In the genomic region with DNA sequence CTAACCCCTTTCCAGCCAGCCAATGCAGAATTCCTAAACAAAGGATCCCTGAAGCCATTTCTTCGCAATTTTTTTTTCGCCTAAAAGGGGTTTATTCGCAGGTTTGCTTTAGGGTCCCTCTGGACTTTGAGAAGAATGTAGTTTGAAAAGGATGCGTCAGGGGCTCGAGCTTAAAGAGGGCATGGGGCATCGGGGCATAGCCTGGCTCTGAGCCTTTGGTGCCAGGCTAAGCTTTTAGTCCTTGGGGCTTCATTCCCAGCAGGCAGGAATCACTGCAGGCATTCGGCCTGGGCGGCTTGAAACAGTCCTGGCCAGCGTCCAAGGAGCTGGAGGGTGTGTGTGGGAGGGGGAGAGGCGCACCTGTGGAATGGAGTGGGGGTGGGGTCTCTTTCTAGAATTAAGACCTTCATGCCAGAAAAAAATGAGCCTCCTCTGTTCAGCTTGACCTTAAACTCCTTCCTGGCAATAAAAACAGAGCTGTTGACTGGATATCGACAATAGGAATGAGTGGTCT, we compare ENCODE assay signal across 10 mouse cellular contexts. TPM values are rescaled to one million over a fixed set of nuclear protein-coding genes. Genes with fewer than 3 reads are reported as not detected.
DNase-seq lines count a peak whose midpoint lies in the region; ATAC-seq lines count a peak whose summit lies in the region.
"Had no signal": no experiment of that assay in that cellular context is flagged by ENCODE, and none has a peak within 500 bp of the region (broad histone marks: within the 10 kb centered on the region; RNA-seq: fewer than 3 reads in every experiment).

No protein-coding gene starts in this region.

- H3K27me3 ChIP-seq in intestine, embryonic 14.5 days (replicated peaks; ENCODE audit: control insufficient read depth, insufficient read depth, low read length) = peaks cover 96% of the 10 kb centered on the region
- H3K27me3 ChIP-seq in intestine, embryonic 16.5 days (replicated peaks; ENCODE audit: control insufficient read depth, insufficient read depth, low read length) = peaks cover 88% of the 10 kb centered on the region
- peaks cover 97% of the 10 kb centered on the region for H3K27me3 ChIP-seq in heart, embryonic 15.5 days
- H3K27me3 ChIP-seq in stomach, embryonic 15.5 days (replicated peaks) = peaks cover 56% of the 10 kb centered on the region

- no peak overlapping the region for H3K9ac ChIP-seq in intestine, embryonic 14.5 days (ENCODE audit: low read length)
- H3K9ac ChIP-seq in intestine, embryonic 16.5 days (ENCODE audit: low read depth, low read length) = no peak overlapping the region
- H3K9ac ChIP-seq in heart, embryonic 15.5 days = no peak overlapping the region
- H3K9ac ChIP-seq in stomach, embryonic 15.5 days = peak overlapping the region; percentile 12; the same call in 1 of the 2 replicates
- H3K9ac ChIP-seq: neural tube, embryonic 15.5 days had no signal

- no peak overlapping the region for H3K27ac ChIP-seq in intestine, embryonic 14.5 days (ENCODE audit: low read depth)
- no peak overlapping the region for H3K27ac ChIP-seq in intestine, embryonic 16.5 days (ENCODE audit: low read length)
- no peak overlapping the region for H3K27ac ChIP-seq in heart, embryonic 15.5 days
- H3K27ac ChIP-seq in stomach, embryonic 15.5 days = peak overlapping the region; percentile 91
- H3K27ac ChIP-seq: neural tube, embryonic 15.5 days had no signal

- H3K4me2 ChIP-seq in intestine, embryonic 14.5 days (ENCODE audit: low read length) = peak overlapping the region; percentile 7; the same call in 1 of the 2 replicates
- no peak overlapping the region for H3K4me2 ChIP-seq in intestine, embryonic 16.5 days (ENCODE audit: low read depth, low read length)
- peak overlapping the region; percentile 48 for H3K4me2 ChIP-seq in heart, embryonic 15.5 days
- H3K4me2 ChIP-seq in stomach, embryonic 15.5 days = peak overlapping the region; percentile 62
- H3K4me2 ChIP-seq: neural tube, embryonic 15.5 days had no signal

- WGBS in intestine, embryonic 14.5 days = 5% methylated on average over 11 of the region's 11 CpGs
- 3% methylated on average over 11 of the region's 11 CpGs for WGBS in intestine, embryonic 16.5 days
- WGBS in heart, embryonic 15.5 days = 3% methylated on average over 11 of the region's 11 CpGs
- WGBS in stomach, embryonic 15.5 days = 3% methylated on average over 11 of the region's 11 CpGs

- H3K4me1 ChIP-seq in intestine, embryonic 14.5 days (replicated peaks; ENCODE audit: control insufficient read depth, insufficient read depth, low read length) = 0 out of 2 replicates have a peak, but pooled peaks cover 4% of the 10 kb centered on the region
- peaks cover 17% of the 10 kb centered on the region for H3K4me1 ChIP-seq in intestine, embryonic 16.5 days (ENCODE audit: control insufficient read depth, insufficient read depth, low read length)
- peaks cover 43% of the 10 kb centered on the region for H3K4me1 ChIP-seq in heart, embryonic 15.5 days (replicated peaks)
- H3K4me1 ChIP-seq in stomach, embryonic 15.5 days = peaks cover 28% of the 10 kb centered on the region

- H3K36me3 ChIP-seq in intestine, embryonic 14.5 days (ENCODE audit: control insufficient read depth, insufficient read depth, low read length) = no peaks in the 10 kb centered on the region
- H3K36me3 ChIP-seq in intestine, embryonic 16.5 days (ENCODE audit: control insufficient read depth, insufficient read depth, low read length) = no peaks in the 10 kb centered on the region
- H3K36me3 ChIP-seq in heart, embryonic 15.5 days = no peaks in the 10 kb centered on the region
- no peaks in the 10 kb centered on the region for H3K36me3 ChIP-seq in stomach, embryonic 15.5 days
- H3K36me3 ChIP-seq: neural tube, embryonic 15.5 days had no signal

- ATAC-seq in intestine, embryonic 14.5 days (replicated peaks; ENCODE audit: low FRiP score, low TSS enrichment, low read depth) = no peak
- no peak for ATAC-seq in intestine, embryonic 16.5 days
- ATAC-seq in heart, embryonic 15.5 days (replicated peaks; ENCODE audit: insufficient number of reproducible peaks, insufficient read depth, low FRiP score, low read depth) = no peak
- ATAC-seq in stomach, embryonic 15.5 days (ENCODE audit: insufficient read depth, low FRiP score, low read depth) = no peak

- DNase-seq in intestine, embryonic 14.5 days (ENCODE audit: low spot score) = no peak
- peak; percentile 38 for DNase-seq in retina, postnatal 1 day
- no peak for DNase-seq in retina, embryonic 14.5 days (ENCODE audit: low spot score)
- DNase-seq in right cerebral cortex, adult 18-20 months = no peak
- DNase-seq: adrenal gland, postnatal 10 days; kidney, postnatal 36 days had no signal

- H3K4me3 ChIP-seq in intestine, embryonic 14.5 days (ENCODE audit: low read depth, low read length) = no peak overlapping the region
- no peak overlapping the region for H3K4me3 ChIP-seq in intestine, embryonic 16.5 days (ENCODE audit: low read length)
- peak overlapping the region; percentile 26 for H3K4me3 ChIP-seq in heart, embryonic 15.5 days
- H3K4me3 ChIP-seq in stomach, embryonic 15.5 days (replicated peaks) = peak overlapping the region; percentile 61
- H3K4me3 ChIP-seq: neural tube, embryonic 15.5 days had no signal

- H3K9me3 ChIP-seq in intestine, embryonic 14.5 days (ENCODE audit: control insufficient read depth, low read length) = no peaks in the 10 kb centered on the region
- no peaks in the 10 kb centered on the region for H3K9me3 ChIP-seq in intestine, embryonic 16.5 days (ENCODE audit: control insufficient read depth, low read length)
- H3K9me3 ChIP-seq in heart, embryonic 15.5 days (replicated peaks) = no peaks in the 10 kb centered on the region
- H3K9me3 ChIP-seq in stomach, embryonic 15.5 days = no peaks in the 10 kb centered on the region
- H3K9me3 ChIP-seq: neural tube, embryonic 15.5 days had no signal

RNA-seq across cellular contexts. Expression of gene Barx1, which starts 2.5 kb away (rescaled TPM):
- 0.26 and 0.30 TPM in 2 replicates for polyA plus RNA-seq in intestine, embryonic 14.5 days (2014; fragmentation: Nextera tagmentation; extraction: Ambion mirVana)
- polyA plus RNA-seq in intestine, embryonic 16.5 days (2015; fragmentation: Nextera tagmentation; extraction: Ambion mirVana) = 0.10 and 0.18 TPM in 2 replicates
- 0.20 and 0.48 TPM in 2 replicates for polyA plus RNA-seq in heart, embryonic 15.5 days (2015; fragmentation: Nextera tagmentation; extraction: Ambion mirVana)
- 173 and 204 TPM in 2 replicates for polyA plus RNA-seq in stomach, embryonic 15.5 days (2015; fragmentation: Nextera tagmentation; extraction: Ambion mirVana)

RNA-seq across cellular contexts. Expression of gene Ptpdc1, which starts 34.8 kb away (rescaled TPM):
- polyA plus RNA-seq in intestine, embryonic 14.5 days (2014; fragmentation: Nextera tagmentation; extraction: Ambion mirVana) = 9.9 and 10.0 TPM in 2 replicates
- polyA plus RNA-seq in intestine, embryonic 16.5 days (2015; fragmentation: Nextera tagmentation; extraction: Ambion mirVana) = 4.1 and 4.2 TPM in 2 replicates
- polyA plus RNA-seq in heart, embryonic 15.5 days (2015; fragmentation: Nextera tagmentation; extraction: Ambion mirVana) = 4.6 and 7.4 TPM in 2 replicates
- 8.2 and 9.1 TPM in 2 replicates for polyA plus RNA-seq in stomach, embryonic 15.5 days (2015; fragmentation: Nextera tagmentation; extraction: Ambion mirVana)

Comparison
In these comparisons a context has a peak if more than half of its experiments do, and no peak if none do; other contexts are left out.
1. H3K4me3 ChIP-seq: peak in heart, embryonic 15.5 days (single experiment) and stomach, embryonic 15.5 days (single experiment); none in intestine, embryonic 14.5 days (single experiment) and intestine, embryonic 16.5 days (single experiment).
2. RNA of gene Barx1, which starts 2.5 kb away (polyA plus RNA-seq): 173 to 204 TPM in stomach, embryonic 15.5 days; 0.26 to 0.30 TPM in intestine, embryonic 14.5 days, 0.20 to 0.48 TPM in heart, embryonic 15.5 days and 0.10 to 0.18 TPM in intestine, embryonic 16.5 days; every median in the first group is over 100 times any median in the second.